Mouse (Mus musculus): ENCODE data around the gene Ssc4d. TPM values are rescaled to one million over a fixed set of nuclear protein-coding genes. Genes with fewer than 3 reads are reported as not detected.

Ssc4d gene
- polyA plus RNA-seq, 1 experiment, result 6.3 TPM

DNA sequence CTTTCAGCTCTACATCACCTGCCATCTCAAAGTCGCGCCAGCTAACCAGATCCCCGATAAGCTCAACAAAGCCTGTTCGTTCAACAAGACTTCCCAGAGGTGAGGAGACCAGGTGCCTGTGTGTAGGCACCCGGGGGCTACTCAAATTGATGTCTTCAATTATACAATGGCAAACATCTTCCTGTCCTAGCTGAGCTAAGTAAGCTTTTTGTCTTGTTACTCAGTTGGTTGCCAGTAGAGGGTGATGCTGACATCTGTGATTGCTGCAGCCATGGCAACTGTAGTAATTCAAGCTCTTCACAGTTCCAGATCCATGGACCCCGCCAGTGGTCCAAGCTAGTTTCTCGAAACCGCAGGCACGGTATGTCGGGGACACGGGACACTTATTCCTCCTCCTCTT is 12.9 kb upstream of the Ssc4d start:
- TF ChIP-seq POLR2A (IDR thresholded peaks at IDR 0.05; ENCODE audit: insufficient read depth, low read length), result no peak
- peak; percentile 8 for TF ChIP-seq CTCF (IDR thresholded peaks at IDR 0.05; ENCODE audit: low read depth, low read length)
- no peak for TF ChIP-seq EP300 (IDR thresholded peaks at IDR 0.05; ENCODE audit: insufficient read depth, low read depth, low read length)

DNA sequence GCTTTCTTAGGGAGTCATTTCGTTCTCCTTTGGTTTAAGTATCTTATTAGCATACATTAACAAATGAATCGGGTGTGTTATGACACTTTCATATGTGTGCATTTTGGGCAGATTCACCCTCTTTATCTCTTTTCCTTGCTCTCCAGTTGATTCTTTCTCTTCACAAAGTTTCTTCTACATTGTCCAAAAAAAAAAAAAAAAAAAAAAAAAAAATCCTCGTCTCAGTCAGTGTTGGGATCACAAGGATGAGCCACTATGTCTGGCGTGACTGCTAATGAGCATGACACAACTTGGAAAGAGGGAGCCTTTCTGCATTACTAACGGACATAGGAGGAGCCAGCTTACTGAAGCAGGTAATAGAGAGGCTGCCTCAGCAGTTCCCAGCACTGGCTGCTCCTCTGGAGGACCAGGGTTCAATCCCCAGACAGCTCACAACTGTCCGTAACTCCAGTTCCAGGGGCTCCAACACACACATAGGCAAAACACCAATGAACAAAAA is 10.3 kb upstream of the Ssc4d start:
- H3K27me3 ChIP-seq (ENCODE audit: control insufficient read depth, insufficient read depth, low read length, poor library complexity, severe bottlenecking), result no peaks in the 10 kb centered on the region
- H3K36me3 ChIP-seq (ENCODE audit: control insufficient read depth, insufficient read depth, low read length, poor library complexity, severe bottlenecking), result no peaks in the 10 kb centered on the region
- H3K27ac ChIP-seq (ENCODE audit: insufficient read depth, low read length), result no peak overlapping the region
- H3K4me1 ChIP-seq (ENCODE audit: control insufficient read depth, insufficient read depth, low read length), result peaks cover 8% of the 10 kb centered on the region
- H3K9ac ChIP-seq (ENCODE audit: low read depth, poor library complexity, severe bottlenecking), result no peak overlapping the region
- no peaks in the 10 kb centered on the region for H3K9me3 ChIP-seq (replicated peaks; ENCODE audit: control insufficient read depth, insufficient read depth, low read length, poor library complexity, severe bottlenecking)
- H3K4me3 ChIP-seq (ENCODE audit: low read depth, low read length), result no peak overlapping the region
- TF ChIP-seq CTCF (IDR thresholded peaks at IDR 0.05; ENCODE audit: low read depth, low read length), result no peak
- no peak for TF ChIP-seq POLR2A (IDR thresholded peaks at IDR 0.05; ENCODE audit: insufficient read depth, low read length)

More for the DNA sequence above, 12.9 kb upstream of the Ssc4d start:
- Histone ChIP-seq H3K9me3 (replicated peaks; ENCODE audit: control insufficient read depth, insufficient read depth, low read length, poor library complexity, severe bottlenecking) (no peaks in the 10 kb centered on the region), H3K27me3 (ENCODE audit: control insufficient read depth, insufficient read depth, low read length, poor library complexity, severe bottlenecking) (no peaks in the 10 kb centered on the region), H3K36me3 (ENCODE audit: control insufficient read depth, insufficient read depth, low read length, poor library complexity, severe bottlenecking) (no peaks in the 10 kb centered on the region), H3K9ac (ENCODE audit: low read depth, poor library complexity, severe bottlenecking) (no peak overlapping the region), H3K4me3 (ENCODE audit: low read depth, low read length) (no peak overlapping the region), H3K27ac (ENCODE audit: insufficient read depth, low read length) (no peak overlapping the region), H3K4me1 (ENCODE audit: control insufficient read depth, insufficient read depth, low read length) (peaks cover 3% of the 10 kb centered on the region)

DNA sequence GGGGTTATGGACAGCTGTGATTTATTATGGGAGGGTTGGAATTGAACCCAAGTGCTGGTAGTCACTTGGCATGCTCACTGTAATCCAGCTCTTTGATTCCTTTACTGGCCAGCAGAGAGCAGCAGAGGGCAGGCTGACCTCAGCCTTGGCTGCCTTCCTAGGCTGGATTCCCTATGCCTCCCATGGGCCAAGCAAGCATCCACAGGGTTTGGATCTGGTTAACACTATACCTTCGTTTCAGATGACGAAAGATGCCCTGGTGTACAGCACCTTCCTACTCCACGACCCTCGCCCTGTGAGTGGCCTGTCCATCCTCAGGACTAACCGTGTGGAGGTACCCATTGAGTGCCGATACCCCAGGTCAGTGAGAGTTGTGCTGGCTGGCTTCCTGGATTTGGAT is 8.1 kb upstream of the Ssc4d start:
- H3K9ac ChIP-seq (ENCODE audit: low read depth, poor library complexity, severe bottlenecking), result no peak overlapping the region
- no peak overlapping the region for H3K4me3 ChIP-seq (ENCODE audit: low read depth, low read length)
- no peaks in the 10 kb centered on the region for H3K27me3 ChIP-seq (ENCODE audit: control insufficient read depth, insufficient read depth, low read length, poor library complexity, severe bottlenecking)
- TF ChIP-seq CTCF (IDR thresholded peaks at IDR 0.05; ENCODE audit: low read depth, low read length) (peak; percentile 97), EP300 (IDR thresholded peaks at IDR 0.05; ENCODE audit: insufficient read depth, low read depth, low read length) (no peak)
- no peaks in the 10 kb centered on the region for H3K9me3 ChIP-seq (replicated peaks; ENCODE audit: control insufficient read depth, insufficient read depth, low read length, poor library complexity, severe bottlenecking)
- peaks cover 8% of the 10 kb centered on the region for H3K4me1 ChIP-seq (ENCODE audit: control insufficient read depth, insufficient read depth, low read length)
- no peak overlapping the region for H3K27ac ChIP-seq (ENCODE audit: insufficient read depth, low read length)
- H3K36me3 ChIP-seq (ENCODE audit: control insufficient read depth, insufficient read depth, low read length, poor library complexity, severe bottlenecking), result no peaks in the 10 kb centered on the region

DNA sequence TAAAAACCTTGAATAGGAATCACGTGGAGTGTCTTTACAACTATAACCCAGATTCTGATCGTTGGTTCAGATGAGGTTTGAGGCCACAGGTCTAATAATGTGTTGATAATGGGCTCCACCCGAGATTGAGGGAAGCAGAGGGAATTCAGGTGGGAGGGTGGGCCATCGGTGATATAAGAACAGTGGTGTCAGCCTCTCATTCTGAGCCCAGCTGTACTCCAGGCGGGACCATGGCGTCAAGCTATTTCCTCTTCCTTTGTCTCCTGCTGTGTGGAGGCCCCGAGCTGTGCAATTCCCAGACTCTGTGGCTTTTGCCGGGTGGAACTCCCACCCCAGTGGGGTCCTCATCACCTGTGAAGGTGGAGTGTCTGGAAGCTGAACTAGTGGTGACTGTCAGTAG is 5.6 kb upstream of the Ssc4d start, which contains the start of gene Zp3:
TSS of gene Zp3 (plus strand) at position 196 of the 400 bp plus-strand sequence.
- Histone ChIP-seq H3K36me3 (ENCODE audit: control insufficient read depth, insufficient read depth, low read length, poor library complexity, severe bottlenecking) (no peaks in the 10 kb centered on the region), H3K9ac (ENCODE audit: low read depth, poor library complexity, severe bottlenecking) (peak within 1 kb of the TSS; percentile 31), H3K27me3 (ENCODE audit: control insufficient read depth, insufficient read depth, low read length, poor library complexity, severe bottlenecking) (no peaks in the 10 kb centered on the region), H3K9me3 (replicated peaks; ENCODE audit: control insufficient read depth, insufficient read depth, low read length, poor library complexity, severe bottlenecking) (no peaks in the 10 kb centered on the region), H3K27ac (ENCODE audit: insufficient read depth, low read length) (no peak within 1 kb of the TSS; the same call in 1 of the 2 replicates), H3K4me3 (ENCODE audit: low read depth, low read length) (peak within 1 kb of the TSS; percentile 59), H3K4me1 (ENCODE audit: control insufficient read depth, insufficient read depth, low read length) (peaks cover 8% of the 10 kb centered on the region)
- TF ChIP-seq POLR2A (IDR thresholded peaks at IDR 0.05; ENCODE audit: insufficient read depth, low read length) (no peak), EP300 (IDR thresholded peaks at IDR 0.05; ENCODE audit: insufficient read depth, low read depth, low read length) (no peak), CTCF (IDR thresholded peaks at IDR 0.05; ENCODE audit: low read depth, low read length) (no peak)

DNA sequence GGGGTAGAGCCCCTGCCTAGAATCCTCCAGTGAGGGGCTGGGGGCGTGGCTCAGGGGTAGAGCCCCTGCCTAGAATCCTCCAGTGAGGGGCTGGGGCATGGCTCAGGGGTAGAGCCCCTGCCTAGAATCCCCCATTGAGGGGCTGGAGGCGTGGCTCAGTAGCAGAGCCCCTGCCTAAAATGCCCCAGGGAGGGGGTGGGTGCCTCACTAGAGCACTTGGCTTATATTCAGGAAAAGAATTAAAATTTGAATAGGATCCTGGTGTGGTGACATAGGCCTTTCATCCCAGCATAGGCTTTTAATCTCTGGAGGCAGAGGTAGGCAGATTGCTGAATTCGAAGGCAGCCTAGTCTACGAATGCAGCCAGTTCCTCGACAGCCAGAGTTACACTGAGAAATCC is 5.0 kb upstream of the Ssc4d start:
- Histone ChIP-seq H3K36me3 (ENCODE audit: control insufficient read depth, insufficient read depth, low read length, poor library complexity, severe bottlenecking) (no peaks in the 10 kb centered on the region), H3K9me3 (replicated peaks; ENCODE audit: control insufficient read depth, insufficient read depth, low read length, poor library complexity, severe bottlenecking) (no peaks in the 10 kb centered on the region), H3K4me1 (ENCODE audit: control insufficient read depth, insufficient read depth, low read length) (peaks cover 8% of the 10 kb centered on the region), H3K9ac (ENCODE audit: low read depth, poor library complexity, severe bottlenecking) (no peak overlapping the region), H3K27me3 (ENCODE audit: control insufficient read depth, insufficient read depth, low read length, poor library complexity, severe bottlenecking) (no peaks in the 10 kb centered on the region), H3K4me3 (ENCODE audit: low read depth, low read length) (no peak overlapping the region), H3K27ac (ENCODE audit: insufficient read depth, low read length) (no peak overlapping the region)
- no peak for TF ChIP-seq POLR2A (IDR thresholded peaks at IDR 0.05; ENCODE audit: insufficient read depth, low read length)
- TF ChIP-seq EP300 (IDR thresholded peaks at IDR 0.05; ENCODE audit: insufficient read depth, low read depth, low read length), result 0 out of 2 replicates have a peak, but pooled peaks have one; percentile 48
- TF ChIP-seq CTCF (IDR thresholded peaks at IDR 0.05; ENCODE audit: low read depth, low read length), result no peak

DNA sequence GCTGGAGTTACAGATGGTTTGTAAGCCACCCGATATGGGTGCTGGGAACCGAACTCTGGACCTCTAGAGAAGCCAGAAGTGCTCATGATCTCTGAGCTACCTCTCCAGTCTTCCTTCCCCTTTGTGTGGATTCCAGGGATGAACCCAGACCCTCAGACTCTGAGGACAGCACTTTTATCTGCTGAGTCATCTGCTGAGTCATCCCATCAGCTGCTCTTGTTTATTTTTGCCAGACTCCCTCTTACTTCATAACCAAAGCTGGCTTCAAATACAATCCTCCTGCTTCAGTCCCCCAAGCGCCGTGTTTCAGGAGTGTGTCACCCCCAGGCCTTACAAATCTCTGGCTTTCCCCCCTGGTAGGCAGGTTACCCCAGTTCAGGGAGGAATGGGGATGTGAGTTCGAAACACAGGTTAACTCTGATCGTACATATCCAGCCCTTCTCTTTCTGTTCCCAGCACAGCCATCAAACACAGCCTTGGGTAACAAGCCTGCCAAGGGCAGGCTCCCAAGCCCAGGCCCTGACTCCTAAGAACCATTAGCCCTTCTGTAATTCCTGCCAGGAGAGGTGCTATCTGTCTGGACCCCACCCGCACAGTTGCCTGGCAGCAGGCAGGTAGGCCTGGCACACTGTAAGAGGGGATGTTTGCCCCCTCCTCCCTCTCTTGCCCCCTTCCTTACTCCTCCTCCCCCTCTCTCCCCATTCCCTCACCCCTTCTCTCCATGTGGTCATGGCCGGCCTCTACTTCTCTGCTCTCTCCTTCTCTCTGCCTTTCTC is 1.8 kb upstream of the Ssc4d start:
- no peaks in the 10 kb centered on the region for H3K27me3 ChIP-seq (ENCODE audit: control insufficient read depth, insufficient read depth, low read length, poor library complexity, severe bottlenecking)
- no peak overlapping the region for H3K9ac ChIP-seq (ENCODE audit: low read depth, poor library complexity, severe bottlenecking)
- H3K36me3 ChIP-seq (ENCODE audit: control insufficient read depth, insufficient read depth, low read length, poor library complexity, severe bottlenecking), result no peaks in the 10 kb centered on the region
- peaks cover 5% of the 10 kb centered on the region for H3K4me1 ChIP-seq (ENCODE audit: control insufficient read depth, insufficient read depth, low read length)
- no peaks in the 10 kb centered on the region for H3K9me3 ChIP-seq (replicated peaks; ENCODE audit: control insufficient read depth, insufficient read depth, low read length, poor library complexity, severe bottlenecking)
- no peak overlapping the region for H3K4me3 ChIP-seq (ENCODE audit: low read depth, low read length)
- H3K27ac ChIP-seq (ENCODE audit: insufficient read depth, low read length), result peak overlapping the region; percentile 45
- TF ChIP-seq CTCF (IDR thresholded peaks at IDR 0.05; ENCODE audit: low read depth, low read length) (no peak), EP300 (IDR thresholded peaks at IDR 0.05; ENCODE audit: insufficient read depth, low read depth, low read length) (0 out of 2 replicates have a peak, but pooled peaks have one; percentile 2), POLR2A (IDR thresholded peaks at IDR 0.05; ENCODE audit: insufficient read depth, low read length) (no peak)
